Mouse (Mus musculus) heart, postnatal 0 days (tissue): ENCODE results near the gene Ift22. TPM values are rescaled to one million over a fixed set of nuclear protein-coding genes. Genes with fewer than 3 reads are reported as not detected.

Experiments
- ATAC-seq: fragments of 200-750 bp; cut with Nextera tagmentation; 2 replicates; pipeline ENCODE4 v1.8.0; 2017; ENCODE audit warnings: low read depth, moderate number of reproducible peaks, moderate library complexity; ENCODE audit not compliant: insufficient read depth
- DNase-seq: peaks from one replicate; pipeline ENCODE4 v3.0.0-alpha.2; 2016; ENCODE audit warnings: low spot score
- H3K27ac ChIP-seq: fragments of 300-500 bp; sonication (generic); 2 replicates; pipeline ENCODE4 v1.5.1; 2014; ENCODE audit warnings: low read depth, mild to moderate bottlenecking
- H3K27me3 ChIP-seq: fragments of 300-500 bp; sonication (generic); 2 replicates; pipeline ENCODE4 v1.6.1; 2014; ENCODE audit warnings: low read length, mixed read lengths; ENCODE audit not compliant: control insufficient read depth, insufficient read depth
- H3K36me3 ChIP-seq: fragments of 300-500 bp; sonication (generic); replicated peaks from 2 replicates; pipeline ENCODE4 v1.6.1; 2014; ENCODE audit warnings: low read length, mixed read lengths; ENCODE audit not compliant: control insufficient read depth, insufficient read depth
- H3K4me1 ChIP-seq: fragments of 300-500 bp; sonication (generic); 2 replicates; pipeline ENCODE4 v1.6.1; 2014; ENCODE audit warnings: antibody characterized with exemption; ENCODE audit not compliant: control insufficient read depth, insufficient read depth
- H3K4me2 ChIP-seq: fragments of 300-500 bp; sonication (generic); 2 replicates; pipeline ENCODE4 v1.6.1; 2014; ENCODE audit warnings: low read depth, mild to moderate bottlenecking, low read length, moderate library complexity
- H3K4me3 ChIP-seq: fragments of 300-500 bp; sonication (generic); 2 replicates; pipeline ENCODE4 v1.5.1; 2014; ENCODE audit warnings: low read depth, low read length
- H3K9ac ChIP-seq: fragments of 300-500 bp; sonication (generic); replicated peaks from 2 replicates; pipeline ENCODE4 v1.6.1; 2014; ENCODE audit warnings: low read depth, low read length, mixed read lengths
- H3K9me3 ChIP-seq: fragments of 300-500 bp; sonication (generic); replicated peaks from 2 replicates; pipeline ENCODE4 v1.6.1; 2016; ENCODE audit warnings: low read length; ENCODE audit not compliant: control insufficient read depth
- CTCF ChIP-seq: IDR thresholded peaks from 2 replicates; pipeline ENCODE4 v1.5.1; 2016; ENCODE audit warnings: antibody characterized with exemption, control low read depth, low read depth
- EP300 ChIP-seq: IDR thresholded peaks from 2 replicates; pipeline ENCODE4 v1.6.1; 2016; ENCODE audit warnings: antibody characterized with exemption, low read depth
- WGBS: fragments of 180-500 bp; shearing (Covaris S2); extraction: QIAGEN DNeasy Blood & Tissue Kit; methylation state at CpG from one replicate; pipeline ENCODE4 v1.1.7; 2014; 5-methylcytosine and 5-hydroxymethylcytosine counted together
- polyA plus RNA-seq: library from polyadenylated mRNA; unstranded; fragments of >200 nt; fragmentation: Nextera tagmentation; extraction: Ambion mirVana; gene quantifications from 2 replicates; pipeline ENCODE4 v1.2.1, GENCODE M21; 2015
- total RNA-seq: library from RNA; depleted of rRNA; stranded (reverse); fragments of >200 nt; gene quantifications from 2 replicates; pipeline ENCODE4 v1.2.3, GENCODE M21; 2014; ENCODE audit warnings: low replicate concordance; rRNA removed

Gene Ift22
- total and polyA plus RNA-seq, 2 experiments from 2014 or later = 18.3 to 23.3 TPM

- H3K4me1 ChIP-seq = peaks cover 9% of the 10 kb centered on the region; the same call in 1 of the 2 replicates
- H3K27me3 ChIP-seq = no peaks in the 10 kb centered on the region
- ATAC-seq (no peak), DNase-seq (no peak)
- H3K9ac ChIP-seq = peak overlapping the region; percentile 79
- no peaks in the 10 kb centered on the region for H3K9me3 ChIP-seq
- peak overlapping the region; percentile 88 for H3K27ac ChIP-seq
- TF ChIP-seq CTCF (no peak), EP300 (no peak)
- peak overlapping the region; percentile 86 for H3K4me2 ChIP-seq
- WGBS = 24% methylated on average over 5 of the region's 5 CpGs
- peaks cover 40% of the 10 kb centered on the region for H3K36me3 ChIP-seq
- peak overlapping the region; percentile 84 for H3K4me3 ChIP-seq
Measured at GRCm38 (mm10) chr5:136961334-136961982, 53.5 kb downstream of the Ift22 start.

GRCm38 (mm10) chr5:136961983-136962461 lies 54.1 kb downstream of the Ift22 start:
- Histone ChIP-seq H3K4me2 (peak overlapping the region; percentile 86), H3K4me1 (peaks cover 14% of the 10 kb centered on the region; the same call in 1 of the 2 replicates), H3K9me3 (no peaks in the 10 kb centered on the region), H3K36me3 (peaks cover 41% of the 10 kb centered on the region), H3K27me3 (no peaks in the 10 kb centered on the region), H3K27ac (peak overlapping the region; percentile 88), H3K9ac (peak overlapping the region; percentile 79), H3K4me3 (peak overlapping the region; percentile 84)
- peak; percentile 6; the same call in 1 of the 2 replicates for TF ChIP-seq CTCF
- TF ChIP-seq EP300 = no peak
- peak; percentile 91 for DNase-seq
- peak; percentile 89 for ATAC-seq
- under 1% methylated on average over 20 of the region's 20 CpGs for WGBS

DNA sequence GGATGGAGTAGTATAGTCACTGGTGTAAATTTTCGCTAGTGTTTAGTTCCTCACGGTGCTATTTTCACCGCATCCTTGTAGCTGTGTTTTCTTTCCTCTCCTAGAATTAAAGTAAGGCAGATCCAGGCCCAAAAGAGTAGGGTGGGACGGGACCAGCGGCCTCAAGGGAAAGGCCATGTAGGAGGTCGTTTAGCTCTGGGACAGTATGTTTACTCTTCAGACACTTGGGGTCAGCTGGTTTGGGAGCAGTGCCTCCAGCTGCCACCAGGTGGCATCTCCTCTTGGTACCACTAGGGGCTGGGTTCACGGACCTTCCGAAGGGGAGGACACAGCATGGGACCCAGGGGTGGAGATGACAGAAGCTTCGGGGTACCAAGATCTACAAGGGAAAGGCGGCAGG lies 54.6 kb downstream of the Ift22 start:
- H3K36me3 ChIP-seq = peaks cover 37% of the 10 kb centered on the region
- WGBS = 1% methylated on average over 10 of the region's 10 CpGs
- H3K9ac ChIP-seq = peak overlapping the region; percentile 79
- TF ChIP-seq CTCF (peak; percentile 91), EP300 (no peak)
- no peaks in the 10 kb centered on the region for H3K9me3 ChIP-seq
- no peaks in the 10 kb centered on the region for H3K27me3 ChIP-seq
- H3K4me1 ChIP-seq = peaks cover 18% of the 10 kb centered on the region; the same call in 1 of the 2 replicates
- peak overlapping the region; percentile 88 for H3K27ac ChIP-seq
- ATAC-seq = peak; percentile 76
- H3K4me3 ChIP-seq = peak overlapping the region; percentile 84
- peak; percentile 85 for DNase-seq
- H3K4me2 ChIP-seq = peak overlapping the region; percentile 86

DNA sequence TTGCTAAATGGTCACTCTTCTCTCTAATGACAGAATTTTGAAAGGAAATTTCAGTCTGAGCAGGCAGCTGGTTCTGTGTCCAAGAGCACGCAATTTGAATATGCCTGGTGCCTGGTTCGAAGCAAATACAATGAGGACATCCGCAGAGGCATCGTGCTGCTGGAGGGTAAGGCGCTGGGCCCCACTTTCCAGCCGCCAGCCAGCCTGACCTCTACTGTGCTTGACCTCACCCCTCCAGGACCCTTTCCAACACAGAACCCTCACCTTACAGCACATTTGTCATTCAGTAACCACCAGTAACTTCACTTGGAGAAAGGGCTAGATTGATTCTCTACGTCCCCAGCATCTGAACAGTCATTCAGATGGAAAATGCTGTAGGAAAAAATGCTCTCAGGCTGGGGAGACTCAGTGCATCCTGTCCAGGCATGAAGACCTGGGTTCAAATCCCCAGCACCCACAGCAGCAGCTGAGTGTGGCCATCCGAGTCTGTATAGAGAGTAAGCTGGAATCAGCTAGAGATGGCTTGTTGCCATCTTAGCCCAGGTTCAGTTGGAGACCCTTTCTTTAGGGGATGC lies 55.1 kb downstream of the Ift22 start:
- ATAC-seq (no peak), DNase-seq (no peak)
- Histone ChIP-seq H3K36me3 (peaks cover 34% of the 10 kb centered on the region), H3K9me3 (no peaks in the 10 kb centered on the region), H3K4me3 (peak overlapping the region; percentile 84), H3K4me2 (peak overlapping the region; percentile 86), H3K4me1 (peaks cover 21% of the 10 kb centered on the region; the same call in 1 of the 2 replicates), H3K27me3 (no peaks in the 10 kb centered on the region), H3K27ac (no peak overlapping the region), H3K9ac (no peak overlapping the region)
- TF ChIP-seq EP300 (no peak), CTCF (no peak)
- WGBS = 73% methylated on average over 8 of the region's 8 CpGs

Other genes starting within 250 kb of the Ift22 start
- not detected in 2 replicates for gene Myl10, start 215.0 kb upstream of the Ift22 start, total RNA-seq
- gene Myl10, start 215.0 kb upstream of the Ift22 start, polyA plus RNA-seq = not detected in 2 replicates
- gene Col26a1, start 24.9 kb upstream of the Ift22 start, total RNA-seq = 8.1 and 9.9 TPM in 2 replicates
- 4.1 and 5.4 TPM in 2 replicates for gene Col26a1, start 24.9 kb upstream of the Ift22 start, polyA plus RNA-seq
- 143 and 175 TPM in 2 replicates for gene Fis1, start 45.1 kb downstream of the Ift22 start, total RNA-seq
- 245 and 249 TPM in 2 replicates for gene Fis1, start 45.1 kb downstream of the Ift22 start, polyA plus RNA-seq
- 10.2 and 19.3 TPM in 2 replicates for gene Cldn15, start 58.5 kb downstream of the Ift22 start, total RNA-seq
- gene Cldn15, start 58.5 kb downstream of the Ift22 start, polyA plus RNA-seq = 7.9 and 9.1 TPM in 2 replicates
- gene Plod3, start 78.9 kb downstream of the Ift22 start, total RNA-seq = 37.1 and 60.3 TPM in 2 replicates
- 21.7 and 24.5 TPM in 2 replicates for gene Plod3, start 78.9 kb downstream of the Ift22 start, polyA plus RNA-seq
- 39.7 and 45.6 TPM in 2 replicates for gene Znhit1, start 79.9 kb downstream of the Ift22 start, total RNA-seq
- 77.0 and 78.0 TPM in 2 replicates for gene Znhit1, start 79.9 kb downstream of the Ift22 start, polyA plus RNA-seq
- gene Vgf, start 118.2 kb downstream of the Ift22 start, total RNA-seq = not detected in 2 replicates
- gene Vgf, start 118.2 kb downstream of the Ift22 start, polyA plus RNA-seq = 0.05 TPM in 1 of 2 replicates, not detected in the other
- 45.0 and 94.4 TPM in 2 replicates for gene Ap1s1, start 138.0 kb downstream of the Ift22 start, total RNA-seq
- gene Ap1s1, start 138.0 kb downstream of the Ift22 start, polyA plus RNA-seq = 93.0 and 96.5 TPM in 2 replicates
- 19.1 and 26.4 TPM in 2 replicates for gene Serpine1, start 164.1 kb downstream of the Ift22 start, total RNA-seq
- 0.93 and 1.2 TPM in 2 replicates for gene Serpine1, start 164.1 kb downstream of the Ift22 start, polyA plus RNA-seq
- gene Trim56, start 208.1 kb downstream of the Ift22 start, total RNA-seq = 15.1 and 20.3 TPM in 2 replicates
- 4.7 and 4.9 TPM in 2 replicates for gene Trim56, start 208.1 kb downstream of the Ift22 start, polyA plus RNA-seq
- gene Muc3, start 241.2 kb downstream of the Ift22 start, total RNA-seq = not detected in 2 replicates
- not detected in 2 replicates for gene Muc3, start 241.2 kb downstream of the Ift22 start, polyA plus RNA-seq